Mouse (Mus musculus): Measurements from ENCODE around the gene Edn2. TPM values are rescaled to one million over a fixed set of nuclear protein-coding genes. Genes with fewer than 3 reads are reported as not detected.
A peak's percentile ranks its signal among the peaks of the same experiment; 100 is the strongest.

The Edn2 gene
- total RNA-seq, 2 experiments from 2014 or later = not detected

DNA sequence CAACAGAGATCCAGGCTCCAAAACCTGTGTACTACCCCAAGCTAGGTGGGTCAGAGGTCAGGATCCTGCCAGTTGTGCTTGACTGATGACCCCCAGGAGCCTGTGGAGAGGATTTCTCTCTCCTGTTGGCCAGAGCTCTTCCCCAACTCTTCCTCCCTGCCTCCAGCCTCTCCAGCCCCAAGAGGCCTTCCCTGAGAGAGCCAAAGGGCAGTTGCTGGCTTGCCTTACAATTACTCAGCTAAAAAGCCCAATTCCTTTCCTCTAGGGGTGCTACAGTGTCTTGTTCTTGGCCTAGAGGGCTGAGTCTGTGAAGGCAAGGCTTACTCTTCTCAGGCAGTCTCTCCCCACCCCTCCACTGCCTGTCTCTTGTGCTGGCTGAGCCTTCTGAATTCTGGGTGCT lies 34.0 kb downstream of the Edn2 start:
- intact Hi-C loops (cut with DNase I) = no loop called here

GRCm38 (mm10) chr4:120199184-120199885 lies 38.3 kb downstream of the Edn2 start:
- no peak for DNase-seq (ENCODE audit: low spot score in 2 of 2)
- intact Hi-C loops (cut with DNase I) = no loop called here

More for the DNA sequence above, 34.0 kb downstream of the Edn2 start:
- no peak for DNase-seq (ENCODE audit: low spot score in 2 of 2)

DNA sequence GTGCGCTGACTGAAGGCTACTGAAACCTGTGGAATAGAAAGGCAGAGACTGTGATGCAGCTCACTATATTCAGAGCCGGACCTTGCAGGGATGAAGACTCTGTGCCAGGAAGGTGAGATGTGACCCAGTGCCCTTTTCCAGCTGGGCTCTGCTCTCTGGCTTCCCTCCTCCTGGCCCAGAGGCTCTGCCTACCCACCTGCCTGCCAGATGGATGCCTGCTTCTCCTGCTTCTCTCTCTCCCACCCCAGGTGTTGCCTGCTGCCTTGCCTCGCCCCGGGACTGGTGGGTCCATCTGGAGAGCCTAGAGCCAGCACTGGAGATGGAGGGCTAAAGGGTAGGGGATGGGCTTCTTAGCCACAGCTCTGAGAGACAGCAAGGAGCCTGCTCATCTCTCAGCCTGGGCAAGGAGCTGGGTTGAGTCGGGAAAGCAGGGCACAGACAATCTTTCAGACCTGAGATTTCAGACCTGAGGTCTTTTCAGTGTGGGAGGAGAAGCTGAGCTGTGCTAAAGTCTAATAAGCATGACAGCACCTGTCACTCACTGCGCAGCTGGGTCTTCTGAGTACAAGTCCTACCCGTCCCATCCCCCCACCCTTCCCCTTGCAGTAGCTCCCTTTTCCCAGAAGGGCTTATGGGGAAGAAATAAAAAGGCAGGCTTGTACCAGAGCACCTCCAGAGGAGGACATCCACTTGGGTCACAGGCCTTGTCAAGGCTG lies 39.7 kb downstream of the Edn2 start:
- DNase-seq (ENCODE audit: low spot score in 2 of 2) = no peak
- intact Hi-C loops (cut with DNase I) = no loop called here

GRCm38 (mm10) chr4:120204357-120204942 lies 43.4 kb downstream of the Edn2 start:
- DNase-seq (ENCODE audit: low spot score in 2 of 2) = no peak
- intact Hi-C loops (cut with DNase I) = no loop called here

DNA sequence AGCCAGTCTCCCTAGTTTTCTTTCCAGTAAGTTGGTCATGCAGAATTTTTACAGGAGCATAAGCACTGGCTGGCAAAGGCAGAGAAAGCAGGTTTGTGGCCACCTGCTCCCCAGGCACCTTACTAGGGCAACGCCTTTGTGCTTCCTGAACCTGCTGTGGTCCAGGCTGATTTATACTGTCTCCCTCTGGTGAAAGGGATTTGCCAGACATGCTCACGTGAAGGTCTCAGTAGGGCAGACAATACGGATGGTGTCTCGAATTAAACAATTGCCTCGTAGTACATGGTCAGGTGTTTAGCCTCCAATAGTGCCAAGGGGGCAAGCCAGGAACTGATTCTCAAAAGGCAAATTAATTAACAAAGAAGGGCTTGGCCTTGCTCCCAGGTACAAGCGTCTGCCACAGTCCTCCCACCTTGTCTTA lies 45.5 kb downstream of the Edn2 start:
- intact Hi-C loops (cut with DNase I) = no loop called here
- DNase-seq (ENCODE audit: low spot score in 2 of 2) = no peak

DNA sequence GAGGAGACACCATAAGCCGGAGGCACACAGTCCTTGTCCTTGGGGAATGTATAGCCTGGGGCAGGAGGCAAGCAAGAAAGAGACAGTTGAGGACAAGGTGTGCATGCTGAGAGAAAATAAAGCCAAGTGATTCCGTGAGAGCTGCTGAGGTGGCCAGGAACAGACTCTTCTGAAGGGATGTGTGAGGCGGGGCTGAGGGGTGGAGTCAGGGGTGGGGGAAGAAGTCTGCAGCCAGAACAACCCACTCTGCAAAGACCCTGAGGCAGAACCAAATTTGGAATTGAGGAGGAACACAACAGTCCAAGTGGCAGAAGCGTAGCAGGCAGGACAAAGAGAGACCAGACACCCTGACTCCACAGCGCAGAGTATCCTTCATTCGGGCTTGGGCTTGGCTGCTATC lies 51.1 kb downstream of the Edn2 start:
- intact Hi-C loops (cut with DNase I) = no loop called here
- no peak for DNase-seq (ENCODE audit: low spot score in 2 of 2)

DNA sequence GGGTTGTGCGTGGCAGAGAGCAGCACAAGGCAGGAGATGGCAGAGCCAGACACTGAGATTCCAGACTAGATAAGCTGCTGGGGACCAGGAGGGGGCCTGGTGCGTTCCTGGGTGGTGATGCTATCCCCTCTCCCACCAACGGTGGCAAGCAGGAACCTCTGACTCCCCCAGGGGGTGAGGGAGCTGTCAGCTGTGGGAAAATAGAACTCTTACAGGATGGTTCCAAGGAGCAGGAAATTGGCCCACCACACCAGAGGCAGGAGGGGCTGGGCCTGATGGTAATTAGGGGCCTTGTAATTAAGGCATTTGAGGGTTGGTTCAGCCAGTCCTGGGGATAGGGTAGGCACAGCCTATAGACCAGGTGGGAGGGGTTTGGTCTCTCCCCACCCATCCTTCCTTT lies 51.8 kb downstream of the Edn2 start:
- intact Hi-C loops (cut with DNase I) = no loop called here
- no peak for DNase-seq (ENCODE audit: low spot score in 2 of 2)

GRCm38 (mm10) chr4:120215915-120216591 lies 55.0 kb downstream of the Edn2 start:
- peak; percentile 58 to 68 for DNase-seq (ENCODE audit: low spot score in 2 of 2)
- intact Hi-C loops (cut with DNase I) = no loop called here

GRCm38 (mm10) chr4:120216883-120217282 lies 55.9 kb downstream of the Edn2 start:
- intact Hi-C loops (cut with DNase I) = no loop called here
- DNase-seq (ENCODE audit: low spot score in 2 of 2) = no peak

Other genes starting within 250 kb of the Edn2 start
- gene AL607142.1, start 96.2 kb upstream of the Edn2 start, total RNA-seq (2021) = not detected
- 10 to 100 TPM; 14.7 to 22.4 TPM for gene Foxo6, start 126.1 kb downstream of the Edn2 start, total RNA-seq (2021)
- gene Scmh1, start 244.1 kb downstream of the Edn2 start, total RNA-seq (2021) = 100 to 1,000 TPM; 123 to 130 TPM